Mouse (Mus musculus) layer of hippocampus, adult 9-11 months (tissue): Measurements from ENCODE around the gene Adam12.
"Not testable (repeated sequence)": the region's sequence is repeated elsewhere in the genome, so short reads cannot be mapped to it uniquely, and the experiment has no call there.

Experiments used
- DNase-seq: peaks from one replicate; pipeline ENCODE4 v3.0.0; 2022

The Adam12 gene

DNA sequence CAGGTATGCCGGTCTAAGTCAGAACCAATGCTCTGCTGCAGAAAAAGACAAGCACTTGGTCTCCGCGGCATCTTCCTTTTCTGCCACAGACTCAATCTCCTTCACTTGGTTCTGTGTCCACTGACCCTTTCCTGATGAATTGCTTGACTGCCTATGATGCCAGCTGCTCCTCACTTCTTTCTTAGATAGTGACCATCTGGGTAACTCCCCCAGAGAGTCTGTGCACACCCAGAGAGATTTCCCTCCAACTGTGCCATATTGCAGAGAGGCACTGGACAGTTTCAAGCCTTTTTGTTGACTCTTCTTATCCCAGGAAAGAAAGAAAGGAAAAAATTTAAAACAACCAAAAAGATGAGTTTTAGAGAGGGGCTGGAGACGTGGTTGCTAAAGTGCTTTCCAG is 310.7 kb downstream of the Adam12 start:
- DNase-seq, result peak; percentile 26

DNA sequence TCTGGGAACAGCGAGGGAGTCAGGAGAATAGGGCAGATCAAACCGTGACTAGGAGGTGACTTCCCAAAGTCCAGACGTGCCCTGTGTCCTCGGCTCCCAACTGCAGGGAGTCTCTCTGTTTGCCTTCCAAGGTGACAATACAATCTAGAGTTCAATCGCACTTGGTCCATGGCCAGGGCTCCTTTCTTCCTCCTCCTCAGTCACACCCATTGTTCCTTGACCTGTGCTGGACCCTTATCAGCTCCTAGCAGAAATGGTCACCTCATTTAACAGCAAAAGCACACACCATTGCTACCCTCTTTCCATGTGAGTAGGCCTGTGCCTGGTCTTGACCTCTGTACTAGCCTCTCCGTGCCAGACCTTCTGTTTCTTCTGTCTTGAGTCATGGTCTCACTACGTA is 311.2 kb downstream of the Adam12 start:
- no peak for DNase-seq

GRCm38 (mm10) chr7:133919918-133920317 is 312.0 kb downstream of the Adam12 start:
- DNase-seq, result peak; percentile 64

- DNase-seq, result no peak
Observed at GRCm38 (mm10) chr7:133919306-133919705, 312.6 kb downstream of the Adam12 start.

DNA sequence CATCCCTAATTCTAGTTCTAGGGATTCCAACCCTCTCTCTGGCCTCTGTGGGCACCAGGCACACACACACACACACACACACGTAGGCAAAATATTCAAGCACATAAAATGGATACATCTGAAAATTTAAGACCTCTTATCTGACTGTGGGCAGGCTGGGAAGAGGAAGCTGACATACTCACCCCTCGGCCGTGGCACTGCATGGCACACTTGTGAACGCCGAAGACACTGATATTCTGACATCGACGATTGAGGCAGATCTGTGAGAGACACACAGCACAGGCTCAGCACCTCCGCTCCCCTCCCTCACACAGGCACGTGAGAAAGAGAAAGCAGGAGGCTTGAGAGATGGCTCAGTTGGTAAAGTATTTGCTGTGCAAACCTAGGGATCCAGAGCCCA is 315.7 kb downstream of the Adam12 start:
- no peak for DNase-seq

DNA sequence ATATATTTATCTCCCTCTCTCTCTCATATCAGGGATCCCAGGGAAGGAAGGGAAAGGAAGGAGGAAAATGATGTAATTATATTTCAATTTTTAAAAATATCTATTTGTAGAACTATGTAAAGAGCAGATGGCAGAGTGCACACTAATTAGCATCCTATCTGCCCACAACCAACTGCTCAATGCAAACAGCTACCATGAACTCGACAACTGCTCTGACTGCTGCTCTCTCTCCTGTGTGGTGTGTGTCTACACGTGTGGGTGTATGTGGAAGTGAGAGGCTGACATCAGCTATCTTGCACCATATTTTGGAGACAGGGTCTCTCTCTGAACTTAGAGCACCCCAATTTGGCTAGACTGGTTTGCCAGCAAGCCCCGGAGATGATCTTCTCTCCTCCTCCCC is 320.1 kb downstream of the Adam12 start:
- DNase-seq, result peak; percentile 92

DNA sequence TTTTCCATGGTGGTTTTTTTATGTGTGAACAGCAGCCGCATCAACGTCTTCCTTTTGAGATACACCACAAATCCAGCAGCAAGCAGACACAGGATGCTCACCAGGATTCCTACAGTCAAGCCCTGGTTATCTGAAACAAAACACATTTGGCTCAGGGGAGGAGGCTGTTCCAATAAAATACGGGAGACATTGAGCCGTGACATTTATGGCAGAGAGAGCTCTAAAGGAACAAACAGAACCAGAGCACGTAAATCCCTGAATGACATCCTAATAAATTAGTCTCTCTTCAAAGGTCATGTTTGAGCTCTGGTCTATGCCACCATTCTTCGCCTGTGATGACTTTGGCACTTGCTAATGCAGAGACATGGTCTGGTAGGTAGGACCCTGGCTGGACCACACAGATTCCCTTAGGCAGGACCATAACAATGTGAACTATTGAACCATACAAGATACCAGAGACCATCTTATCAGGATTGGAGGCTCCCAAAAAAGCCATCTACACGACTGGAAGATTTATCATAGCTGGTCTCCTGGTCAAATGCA is 322.0 kb downstream of the Adam12 start:
- DNase-seq, result no peak

DNA sequence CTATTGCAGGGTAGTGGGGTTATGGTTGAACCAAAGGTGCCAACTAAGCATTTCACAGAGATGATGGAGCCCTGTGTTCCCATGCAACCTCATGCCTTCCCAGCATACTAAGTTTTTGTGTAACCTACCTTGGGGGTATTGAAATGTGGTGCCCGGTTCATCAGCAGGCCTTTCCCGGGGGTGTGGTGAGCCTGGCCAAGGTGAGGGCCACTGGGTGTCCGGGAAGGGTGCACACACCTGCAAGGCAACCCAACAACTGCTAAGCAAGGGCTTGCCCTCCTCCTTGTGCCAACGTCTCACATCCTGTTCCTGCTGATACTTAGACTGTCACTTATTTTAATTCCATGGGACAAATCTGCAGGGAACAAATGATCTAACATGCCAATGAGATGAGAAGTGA is 323.0 kb downstream of the Adam12 start:
- no peak for DNase-seq

DNA sequence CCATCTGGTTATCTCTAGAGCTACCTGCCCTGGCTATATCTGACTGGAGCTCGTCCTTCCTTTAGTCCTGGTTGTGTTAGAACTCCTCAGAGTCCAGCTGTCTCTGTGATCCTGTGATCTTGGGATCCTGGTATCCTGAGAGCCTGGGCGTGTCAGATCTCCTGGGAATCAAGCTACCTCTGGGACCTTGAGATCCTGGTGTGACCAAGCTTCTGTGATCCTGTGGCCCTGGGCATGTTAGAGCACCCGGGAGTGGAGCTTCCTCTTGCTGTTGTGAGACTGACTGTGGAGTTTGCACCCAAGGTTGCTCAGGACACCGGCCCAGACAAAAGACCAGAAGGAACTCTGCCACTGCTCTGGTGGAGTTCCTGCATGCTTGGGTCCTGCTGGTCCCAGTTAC is 332.6 kb downstream of the Adam12 start:
- DNase-seq, result no peak

- DNase-seq, result no peak
Observed at GRCm38 (mm10) chr7:133891796-133892195, 340.1 kb downstream of the Adam12 start.

DNA sequence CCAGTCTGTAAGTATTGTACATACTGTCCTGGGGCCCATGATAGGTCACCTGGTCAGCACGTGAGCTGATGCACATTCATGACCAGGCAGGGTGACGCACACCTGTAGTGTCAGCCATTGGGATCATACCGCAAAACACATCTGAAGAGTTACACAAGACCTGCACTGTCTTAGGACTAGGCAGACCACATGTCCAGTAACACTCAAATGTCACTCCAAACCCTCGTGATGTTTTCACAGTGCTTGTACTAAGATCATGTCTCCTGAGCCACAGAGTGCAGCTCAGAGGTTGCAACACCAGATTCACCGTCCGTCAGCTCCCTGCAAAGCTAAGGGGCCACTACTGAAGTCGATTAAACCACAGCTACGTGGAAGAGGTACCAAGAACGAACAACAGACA is 340.6 kb downstream of the Adam12 start:
- DNase-seq, result no peak

DNA sequence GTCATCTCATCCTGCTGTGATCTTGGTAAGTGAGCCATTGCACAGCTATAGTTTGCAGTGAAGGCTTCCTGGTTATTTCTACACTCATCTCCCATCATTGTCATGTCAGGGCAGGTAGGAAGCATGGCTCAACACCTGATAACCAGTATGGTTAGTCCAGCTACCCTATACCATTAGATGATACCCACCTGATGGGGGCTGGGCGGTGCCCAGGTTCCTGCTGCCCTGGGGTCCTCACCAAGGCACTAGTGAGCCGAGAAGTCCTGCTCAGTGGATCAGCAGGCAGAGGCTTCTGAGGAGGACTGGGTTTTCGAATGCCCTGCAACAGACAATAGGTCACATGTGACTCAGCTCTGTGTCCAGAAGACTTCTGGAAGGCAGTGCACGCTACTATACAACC is 342.0 kb downstream of the Adam12 start:
- DNase-seq, result no peak

DNA sequence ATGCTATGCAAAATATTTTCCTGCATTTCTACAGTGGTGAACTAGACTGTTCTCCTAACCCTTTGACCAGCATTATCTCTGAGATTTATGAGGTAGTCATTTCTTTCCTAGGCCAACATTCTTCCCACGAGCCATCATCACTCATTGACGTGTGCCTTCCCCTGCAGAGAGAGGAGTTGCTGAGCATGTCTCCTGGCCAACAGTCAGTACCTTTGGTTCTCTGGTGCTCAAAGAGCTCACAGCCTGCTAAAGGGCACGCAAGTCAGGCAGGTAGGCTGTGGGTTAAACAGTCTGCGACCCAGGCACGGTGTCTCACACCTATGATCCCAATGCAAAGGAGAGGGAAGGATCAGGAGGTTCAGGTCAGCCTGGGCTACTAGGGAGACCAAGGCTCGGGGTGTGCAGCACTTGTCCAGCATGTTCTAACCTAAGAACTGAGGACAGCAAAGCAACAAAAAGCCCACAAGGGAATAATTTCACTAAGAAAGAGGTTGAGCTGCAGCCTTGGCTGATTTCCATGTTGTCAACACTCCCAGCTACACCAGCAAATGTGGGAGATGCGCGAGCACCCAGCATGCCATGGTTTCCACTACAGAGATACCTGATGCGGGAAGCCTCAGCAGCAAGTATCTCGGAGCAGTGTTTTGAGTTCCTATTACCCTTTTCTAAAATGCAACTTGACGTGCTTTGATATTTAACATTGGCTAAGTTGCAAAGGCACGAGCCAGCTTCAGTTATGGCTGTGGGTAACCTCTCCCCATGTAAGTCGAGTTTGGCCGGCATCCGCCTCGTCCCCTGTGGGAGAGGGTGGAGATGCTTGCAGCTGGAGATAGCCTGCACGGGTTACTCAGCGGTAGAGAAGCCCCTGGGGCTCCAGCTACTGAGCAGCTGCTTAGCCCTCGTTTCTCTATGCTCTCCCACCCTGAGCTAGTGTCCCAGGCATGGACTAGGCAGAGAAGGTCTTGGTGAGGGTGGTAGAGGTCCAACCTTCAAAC is 342.7 kb downstream of the Adam12 start:
- no peak for DNase-seq

- not testable (repeated sequence) for DNase-seq
Observed at GRCm38 (mm10) chr7:133884759-133885431, 347.1 kb downstream of the Adam12 start.

DNA sequence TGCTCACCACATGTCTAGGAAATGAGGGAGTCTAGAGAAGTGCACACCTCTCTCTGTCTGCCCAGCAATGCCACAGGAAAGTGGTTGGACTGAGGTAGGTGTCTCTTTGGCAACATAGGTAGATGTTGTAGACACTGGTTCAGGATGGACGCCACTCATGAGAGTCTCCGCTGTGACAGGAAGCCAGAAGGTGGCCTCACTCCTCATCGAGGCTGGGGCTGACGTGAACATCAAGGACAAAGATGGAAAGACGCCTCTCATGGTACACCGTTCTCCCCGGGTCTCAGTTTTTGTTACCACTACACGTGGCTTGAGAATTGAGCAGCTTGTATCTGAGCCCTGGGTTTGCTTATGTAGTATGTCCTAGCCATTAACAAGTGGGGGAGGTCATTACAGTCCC is 352.2 kb downstream of the Adam12 start:
- no peak for DNase-seq

GRCm38 (mm10) chr7:133876646-133877342 is 355.2 kb downstream of the Adam12 start:
- no peak for DNase-seq

- no peak for DNase-seq
Observed at GRCm38 (mm10) chr7:133876139-133876538, 355.8 kb downstream of the Adam12 start.

- no peak for DNase-seq
Observed at GRCm38 (mm10) chr7:133872701-133873100, 359.2 kb downstream of the Adam12 start.

GRCm38 (mm10) chr7:133870265-133870664 is 361.7 kb downstream of the Adam12 start:
- DNase-seq, result no peak

DNA sequence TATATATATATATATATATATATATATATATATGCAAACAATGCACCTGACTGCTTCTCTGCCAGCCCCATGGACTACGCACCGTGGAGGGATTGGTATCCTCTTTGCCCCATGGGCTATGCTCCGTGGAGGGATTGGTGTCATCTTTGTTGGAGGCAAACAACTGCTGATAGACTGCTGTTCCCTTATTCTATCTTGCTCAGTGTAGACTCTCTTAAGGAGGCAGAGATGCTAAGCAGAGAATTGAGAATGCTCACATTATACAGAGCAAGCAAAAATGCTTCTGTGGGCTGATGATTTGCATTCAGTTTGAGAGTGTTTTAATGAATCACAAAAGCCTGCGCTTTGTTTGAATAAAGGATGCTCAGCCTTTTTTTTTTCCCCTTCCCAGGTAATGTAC is 368.3 kb downstream of the Adam12 start:
- DNase-seq, result no peak

DNA sequence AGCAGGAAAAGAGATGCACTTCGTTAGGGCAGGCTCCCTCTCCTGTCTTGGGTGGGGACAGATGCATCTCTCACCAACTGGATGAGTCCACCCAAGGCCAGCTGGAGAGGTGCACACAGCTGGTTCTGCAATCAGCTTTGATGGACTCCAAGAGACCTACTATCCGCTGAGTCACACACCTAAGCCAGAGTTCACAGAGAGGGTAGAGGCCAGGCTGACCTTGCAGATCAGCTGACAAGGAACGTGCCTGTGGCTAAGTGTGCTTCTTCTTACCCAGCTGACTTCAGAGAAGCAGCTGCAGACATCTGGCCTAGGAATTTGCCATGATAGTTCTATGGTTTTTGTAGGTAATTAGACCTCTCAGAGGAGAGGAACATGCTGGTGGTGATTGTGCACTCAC is 368.8 kb downstream of the Adam12 start:
- no peak for DNase-seq

- DNase-seq, result no peak
Observed at GRCm38 (mm10) chr7:133862723-133863122, 369.2 kb downstream of the Adam12 start.

DNA sequence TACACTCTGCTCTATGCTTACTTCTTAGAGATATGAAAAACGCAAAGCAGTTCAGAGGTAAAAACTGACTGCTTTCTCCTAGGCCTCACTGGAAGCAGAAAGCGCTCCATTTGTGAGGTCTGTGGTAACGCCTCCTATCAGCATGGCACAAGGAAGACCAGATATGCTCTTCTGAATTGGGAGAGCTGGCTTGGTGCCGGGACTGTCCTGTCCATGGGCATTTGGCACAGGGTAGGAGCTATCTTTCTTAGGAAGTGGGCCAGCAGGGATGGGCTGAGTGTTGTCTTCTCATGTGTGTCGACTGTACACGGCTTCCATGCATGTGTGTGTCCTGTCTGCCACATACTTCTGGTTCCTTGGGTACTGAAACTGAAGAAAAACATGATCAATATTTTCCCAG is 369.7 kb downstream of the Adam12 start:
- DNase-seq, result no peak
